Mouse (Mus musculus): ENCODE measurements around the gene Pgm2. TPM values are rescaled to one million over a fixed set of nuclear protein-coding genes. Genes with fewer than 3 reads are reported as not detected.

Pgm2 gene
- polyA plus RNA-seq, 1 experiment from 2014 or later, result 12.8 TPM

DNA sequence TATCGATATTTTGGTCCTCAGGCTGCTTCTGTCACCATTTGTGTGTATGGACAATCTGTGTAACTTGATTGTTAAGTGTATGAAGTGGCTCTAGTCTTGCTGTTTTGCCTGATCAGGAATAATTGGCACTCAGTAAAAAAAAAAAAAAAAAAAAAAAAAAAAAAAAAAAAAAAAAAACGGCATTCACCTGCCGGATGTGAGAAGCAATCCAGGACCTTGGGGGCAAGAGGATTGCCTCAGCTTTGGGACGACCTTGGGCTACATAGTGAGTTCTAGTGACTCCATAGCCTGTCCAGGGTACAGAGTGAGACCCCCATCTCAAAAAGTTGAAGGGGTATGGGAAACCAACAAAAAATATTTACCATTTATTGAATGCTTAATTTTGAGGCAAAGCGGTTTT lies 43.5 kb upstream of the Pgm2 start:
- no peaks in the 10 kb centered on the region for H3K9me3 ChIP-seq (ENCODE audit: control insufficient read depth, low read length)
- peaks cover 7 to 10% of the 10 kb centered on the region in 2 experiments for H3K4me1 ChIP-seq (ENCODE audit: control insufficient read depth in 2 of 2, insufficient read depth in 2 of 2, low read length in 2 of 2)
- 82% methylated on average over 5 of the region's 5 CpGs for WGBS

GRCm38 (mm10) chr5:64053010-64053409 lies 39.7 kb upstream of the Pgm2 start:
- Histone ChIP-seq H3K9ac (ENCODE audit: low read length) (no peak overlapping the region), H3K27me3 (ENCODE audit: control insufficient read depth, insufficient read depth, low read length) (peaks cover 17% of the 10 kb centered on the region), H3K9me3 (ENCODE audit: control insufficient read depth, low read length) (peaks cover 6% of the 10 kb centered on the region; the same call in 1 of the 2 replicates), H3K4me1 (ENCODE audit: control insufficient read depth in 2 of 2, insufficient read depth in 2 of 2, low read length in 2 of 2) (no peaks in the 10 kb centered on the region), H3K4me2 (ENCODE audit: low read length) (no peak overlapping the region), H3K4me3 (ENCODE audit: control insufficient read depth in 1 of 2, insufficient read depth in 1 of 2, low read depth in 1 of 2, low read length in 2 of 2) (no peak overlapping the region), H3K27ac (replicated peaks in 1 of 2; ENCODE audit: control insufficient read depth in 1 of 2, insufficient read depth in 1 of 2, low read depth in 2 of 2, low read length in 2 of 2) (no peak overlapping the region), H3K36me3 (ENCODE audit: control insufficient read depth, insufficient read depth, low read length) (no peaks in the 10 kb centered on the region)
- ATAC-seq (ENCODE audit: insufficient number of reproducible peaks, insufficient read depth, low FRiP score, low read depth), result no peak
- WGBS, result 87% methylated on average over 5 of the region's 5 CpGs

More for the DNA sequence above, 43.5 kb upstream of the Pgm2 start:
- peaks cover 30% of the 10 kb centered on the region for H3K27me3 ChIP-seq (ENCODE audit: control insufficient read depth, insufficient read depth, low read length)
- H3K9ac ChIP-seq (ENCODE audit: low read length), result no peak overlapping the region
- no peak overlapping the region for H3K27ac ChIP-seq (replicated peaks in 1 of 2; ENCODE audit: control insufficient read depth in 1 of 2, insufficient read depth in 1 of 2, low read depth in 2 of 2, low read length in 2 of 2)
- no peak for ATAC-seq (ENCODE audit: insufficient number of reproducible peaks, insufficient read depth, low FRiP score, low read depth)
- H3K4me3 ChIP-seq (ENCODE audit: control insufficient read depth in 1 of 2, insufficient read depth in 1 of 2, low read depth in 1 of 2, low read length in 2 of 2), result no peak overlapping the region
- H3K36me3 ChIP-seq (ENCODE audit: control insufficient read depth, insufficient read depth, low read length), result no peaks in the 10 kb centered on the region
- no peak overlapping the region for H3K4me2 ChIP-seq (ENCODE audit: low read length)

DNA sequence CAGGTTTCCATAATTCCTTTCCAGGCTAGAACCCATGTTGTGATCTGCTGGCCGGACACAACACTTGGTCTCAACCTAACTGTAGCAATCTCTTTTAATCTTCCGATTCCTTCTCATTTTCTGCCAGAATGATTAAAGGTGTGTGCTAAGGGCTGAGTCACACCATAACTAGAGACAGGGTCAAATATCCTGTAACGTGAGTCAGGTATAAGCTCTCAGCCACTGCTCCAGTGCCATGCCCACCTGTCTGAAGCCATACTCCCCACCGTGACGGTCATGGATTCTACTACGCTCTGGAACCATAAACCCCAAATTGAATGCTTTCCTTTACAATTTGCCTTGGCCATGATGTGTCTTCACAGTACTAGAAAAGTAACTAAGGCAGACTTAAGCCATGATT lies 36.5 kb upstream of the Pgm2 start:
- WGBS, result 94% methylated on average over 6 of the region's 6 CpGs
- Histone ChIP-seq H3K9me3 (ENCODE audit: control insufficient read depth, low read length) (peaks cover 11% of the 10 kb centered on the region), H3K4me2 (ENCODE audit: low read length) (no peak overlapping the region), H3K27ac (replicated peaks in 1 of 2; ENCODE audit: control insufficient read depth in 1 of 2, insufficient read depth in 1 of 2, low read depth in 2 of 2, low read length in 2 of 2) (no peak overlapping the region), H3K9ac (ENCODE audit: low read length) (no peak overlapping the region), H3K4me1 (ENCODE audit: control insufficient read depth in 2 of 2, insufficient read depth in 2 of 2, low read length in 2 of 2) (no peaks in the 10 kb centered on the region), H3K4me3 (ENCODE audit: control insufficient read depth in 1 of 2, insufficient read depth in 1 of 2, low read depth in 1 of 2, low read length in 2 of 2) (no peak overlapping the region), H3K27me3 (ENCODE audit: control insufficient read depth, insufficient read depth, low read length) (peaks cover 29% of the 10 kb centered on the region), H3K36me3 (ENCODE audit: control insufficient read depth, insufficient read depth, low read length) (no peaks in the 10 kb centered on the region)
- no peak for ATAC-seq (ENCODE audit: insufficient number of reproducible peaks, insufficient read depth, low FRiP score, low read depth)

GRCm38 (mm10) chr5:64060881-64061280 lies 31.9 kb upstream of the Pgm2 start:
- no peak overlapping the region for H3K27ac ChIP-seq (replicated peaks in 1 of 2; ENCODE audit: control insufficient read depth in 1 of 2, insufficient read depth in 1 of 2, low read depth in 2 of 2, low read length in 2 of 2)
- WGBS, result 92% methylated on average over 8 of the region's 8 CpGs
- peaks cover 54% of the 10 kb centered on the region for H3K27me3 ChIP-seq (ENCODE audit: control insufficient read depth, insufficient read depth, low read length)
- no peak overlapping the region for H3K4me3 ChIP-seq (ENCODE audit: control insufficient read depth in 1 of 2, insufficient read depth in 1 of 2, low read depth in 1 of 2, low read length in 2 of 2)
- ATAC-seq (ENCODE audit: insufficient number of reproducible peaks, insufficient read depth, low FRiP score, low read depth), result no peak
- no peak overlapping the region for H3K9ac ChIP-seq (ENCODE audit: low read length)
- no peaks in the 10 kb centered on the region for H3K36me3 ChIP-seq (ENCODE audit: control insufficient read depth, insufficient read depth, low read length)
- no peak overlapping the region for H3K4me2 ChIP-seq (ENCODE audit: low read length)
- H3K4me1 ChIP-seq (ENCODE audit: control insufficient read depth in 2 of 2, insufficient read depth in 2 of 2, low read length in 2 of 2), result peaks cover 11 to 19% of the 10 kb centered on the region in 2 experiments
- peaks cover 6% of the 10 kb centered on the region; the same call in 1 of the 2 replicates for H3K9me3 ChIP-seq (ENCODE audit: control insufficient read depth, low read length)

- Histone ChIP-seq H3K27ac (replicated peaks in 1 of 2; ENCODE audit: control insufficient read depth in 1 of 2, insufficient read depth in 1 of 2, low read depth in 2 of 2, low read length in 2 of 2) (no peak overlapping the region), H3K27me3 (ENCODE audit: control insufficient read depth, insufficient read depth, low read length) (peaks cover 54% of the 10 kb centered on the region), H3K9ac (ENCODE audit: low read length) (no peak overlapping the region), H3K4me2 (ENCODE audit: low read length) (no peak overlapping the region), H3K36me3 (ENCODE audit: control insufficient read depth, insufficient read depth, low read length) (no peaks in the 10 kb centered on the region), H3K4me3 (ENCODE audit: control insufficient read depth in 1 of 2, insufficient read depth in 1 of 2, low read depth in 1 of 2, low read length in 2 of 2) (no peak overlapping the region), H3K4me1 (ENCODE audit: control insufficient read depth in 2 of 2, insufficient read depth in 2 of 2, low read length in 2 of 2) (peaks cover 11 to 25% of the 10 kb centered on the region in 2 experiments), H3K9me3 (ENCODE audit: control insufficient read depth, low read length) (peaks cover 6% of the 10 kb centered on the region; the same call in 1 of the 2 replicates)
- no peak for ATAC-seq (ENCODE audit: insufficient number of reproducible peaks, insufficient read depth, low FRiP score, low read depth)
- WGBS, result 83% methylated on average over 7 of the region's 7 CpGs
Observed at GRCm38 (mm10) chr5:64061643-64062042, 31.1 kb upstream of the Pgm2 start.

GRCm38 (mm10) chr5:64062882-64063621 lies 29.7 kb upstream of the Pgm2 start:
- Histone ChIP-seq H3K36me3 (ENCODE audit: control insufficient read depth, insufficient read depth, low read length) (no peaks in the 10 kb centered on the region), H3K27ac (replicated peaks in 1 of 2; ENCODE audit: control insufficient read depth in 1 of 2, insufficient read depth in 1 of 2, low read depth in 2 of 2, low read length in 2 of 2) (no peak overlapping the region), H3K4me2 (ENCODE audit: low read length) (no peak overlapping the region), H3K9me3 (ENCODE audit: control insufficient read depth, low read length) (peaks cover 6% of the 10 kb centered on the region; the same call in 1 of the 2 replicates), H3K27me3 (ENCODE audit: control insufficient read depth, insufficient read depth, low read length) (peaks cover 64% of the 10 kb centered on the region), H3K9ac (ENCODE audit: low read length) (no peak overlapping the region), H3K4me1 (ENCODE audit: control insufficient read depth in 2 of 2, insufficient read depth in 2 of 2, low read length in 2 of 2) (peaks cover 11 to 25% of the 10 kb centered on the region in 2 experiments), H3K4me3 (ENCODE audit: control insufficient read depth in 1 of 2, insufficient read depth in 1 of 2, low read depth in 1 of 2, low read length in 2 of 2) (no peak overlapping the region)
- WGBS, result 74% methylated on average over 4 of the region's 4 CpGs
- ATAC-seq (ENCODE audit: insufficient number of reproducible peaks, insufficient read depth, low FRiP score, low read depth), result no peak

- Histone ChIP-seq H3K4me3 (ENCODE audit: control insufficient read depth in 1 of 2, insufficient read depth in 1 of 2, low read depth in 1 of 2, low read length in 2 of 2) (no peak overlapping the region), H3K27me3 (ENCODE audit: control insufficient read depth, insufficient read depth, low read length) (peaks cover 66% of the 10 kb centered on the region), H3K4me1 (ENCODE audit: control insufficient read depth in 2 of 2, insufficient read depth in 2 of 2, low read length in 2 of 2) (peaks cover 11 to 25% of the 10 kb centered on the region in 2 experiments), H3K36me3 (ENCODE audit: control insufficient read depth, insufficient read depth, low read length) (no peaks in the 10 kb centered on the region), H3K9me3 (ENCODE audit: control insufficient read depth, low read length) (peaks cover 6% of the 10 kb centered on the region; the same call in 1 of the 2 replicates), H3K4me2 (ENCODE audit: low read length) (peak overlapping the region; percentile 2; the same call in 1 of the 2 replicates), H3K9ac (ENCODE audit: low read length) (no peak overlapping the region), H3K27ac (replicated peaks in 1 of 2; ENCODE audit: control insufficient read depth in 1 of 2, insufficient read depth in 1 of 2, low read depth in 2 of 2, low read length in 2 of 2) (no peak overlapping the region)
- WGBS, result 51% methylated on average over 11 of the region's 11 CpGs
- peak; percentile 19; the same call in 1 of the 2 replicates for ATAC-seq (ENCODE audit: insufficient number of reproducible peaks, insufficient read depth, low FRiP score, low read depth)
Observed at GRCm38 (mm10) chr5:64063622-64064355, 29.0 kb upstream of the Pgm2 start.
